Mouse (Mus musculus) limb, embryonic 10.5 days (tissue): Measurements from ENCODE around the gene Ufd1. TPM values are rescaled to one million over a fixed set of nuclear protein-coding genes. Genes with fewer than 3 reads are reported as not detected.
"Not testable (repeated sequence)": the region's sequence is repeated elsewhere in the genome, so short reads cannot be mapped to it uniquely, and the experiment has no call there.

Experiments
- DNase-seq: peaks from one replicate; pipeline ENCODE4 v3.0.0-alpha.2; 2017; ENCODE audit warnings: low spot score
- H3K27ac ChIP-seq: fragments of 300-500 bp; sonication (generic); 2 replicates; pipeline ENCODE4 v1.5.1; 2016; ENCODE audit warnings: mild to moderate bottlenecking
- H3K27me3 ChIP-seq: fragments of 300-500 bp; sonication (generic); 2 replicates; pipeline ENCODE4 v1.6.1; 2016; ENCODE audit warnings: low read depth, mild to moderate bottlenecking; ENCODE audit not compliant: poor library complexity, severe bottlenecking
- H3K36me3 ChIP-seq: fragments of 300-500 bp; sonication (generic); 2 replicates; pipeline ENCODE4 v1.6.1; 2016; ENCODE audit warnings: mild to moderate bottlenecking, moderate library complexity
- H3K4me1 ChIP-seq: fragments of 300-500 bp; sonication (generic); 2 replicates; pipeline ENCODE4 v1.6.1; 2016
- H3K4me3 ChIP-seq: fragments of 300-500 bp; sonication (generic); 2 replicates; pipeline ENCODE4 v1.5.1; 2016; ENCODE audit warnings: mild to moderate bottlenecking, moderate library complexity
- H3K9me3 ChIP-seq: fragments of 300-500 bp; sonication (generic); replicated peaks from 2 replicates; pipeline ENCODE4 v1.6.1; 2016; ENCODE audit warnings: mild to moderate bottlenecking
- WGBS: fragments of 180-500 bp; shearing (Covaris S2); methylation state at CpG from one replicate; pipeline ENCODE4 v1.1.7; 2016; 5-methylcytosine and 5-hydroxymethylcytosine counted together
- polyA plus RNA-seq: library from polyadenylated mRNA; unstranded; fragments of >200 nt; fragmentation: Nextera tagmentation; extraction: Ambion mirVana; gene quantifications from 2 replicates; pipeline ENCODE4 v1.2.1, GENCODE M21; 2016

The Ufd1 gene
- polyA plus RNA-seq, 1 experiment from 2014 or later: 118 TPM

GRCm38 (mm10) chr16:18828630-18829029 is 17.1 kb downstream of the Ufd1 start:
- no peak overlapping the region for H3K4me3 ChIP-seq
- peaks cover 99% of the 10 kb centered on the region for H3K36me3 ChIP-seq
- DNase-seq: no peak
- WGBS: 88% methylated on average over 3 of the region's 3 CpGs
- no peaks in the 10 kb centered on the region for H3K9me3 ChIP-seq
- no peaks in the 10 kb centered on the region for H3K27me3 ChIP-seq
- H3K27ac ChIP-seq: no peak overlapping the region
- no peaks in the 10 kb centered on the region for H3K4me1 ChIP-seq

GRCm38 (mm10) chr16:18829102-18829501 is 17.5 kb downstream of the Ufd1 start:
- no peak for DNase-seq
- 93% methylated on average over 6 of the region's 6 CpGs for WGBS
- peaks cover 99% of the 10 kb centered on the region for H3K36me3 ChIP-seq
- H3K4me1 ChIP-seq: no peaks in the 10 kb centered on the region
- no peak overlapping the region for H3K4me3 ChIP-seq
- no peaks in the 10 kb centered on the region for H3K9me3 ChIP-seq
- H3K27me3 ChIP-seq: no peaks in the 10 kb centered on the region
- H3K27ac ChIP-seq: no peak overlapping the region

GRCm38 (mm10) chr16:18833486-18833885 is 21.9 kb downstream of the Ufd1 start:
- Histone ChIP-seq H3K9me3 (no peaks in the 10 kb centered on the region), H3K4me3 (no peak overlapping the region), H3K27me3 (no peaks in the 10 kb centered on the region), H3K36me3 (peaks cover 75% of the 10 kb centered on the region), H3K4me1 (peaks cover 5% of the 10 kb centered on the region), H3K27ac (no peak overlapping the region)
- DNase-seq: no peak
- 67% methylated on average over 2 of the region's 2 CpGs for whole genome bisulfite sequencing

GRCm38 (mm10) chr16:18836073-18836467 is 24.5 kb downstream of the Ufd1 start:
- no peaks in the 10 kb centered on the region for H3K27me3 ChIP-seq
- peak overlapping the region; percentile 92; the same call in 1 of the 2 replicates for H3K27ac ChIP-seq
- peaks cover 5% of the 10 kb centered on the region for H3K4me1 ChIP-seq
- no peaks in the 10 kb centered on the region for H3K9me3 ChIP-seq
- 24% methylated on average over 3 of the region's 3 CpGs for WGBS
- H3K36me3 ChIP-seq: peaks cover 61% of the 10 kb centered on the region
- no peak for DNase-seq
- H3K4me3 ChIP-seq: peak overlapping the region; percentile 96

- peak within 1 kb of the TSS; percentile 96 for H3K4me3 ChIP-seq
- DNase-seq: peak; percentile 90
- no peaks in the 10 kb centered on the region for H3K9me3 ChIP-seq
- peak within 1 kb of the TSS; percentile 92 for H3K27ac ChIP-seq
- peaks cover 5% of the 10 kb centered on the region for H3K4me1 ChIP-seq
- no peaks in the 10 kb centered on the region for H3K27me3 ChIP-seq
- peaks cover 56% of the 10 kb centered on the region for H3K36me3 ChIP-seq
- WGBS: under 1% methylated on average over 46 of the region's 46 CpGs
Measured at GRCm38 (mm10) chr16:18836468-18837208, 25.1 kb downstream of the Ufd1 start, which contains the start of the genes 2510002D24Rik and Gm28539. 2510002D24Rik (plus strand) TSS chr16:18836578. Gm28539 (plus strand) TSS chr16:18836584.

- Histone ChIP-seq H3K27me3 (no peaks in the 10 kb centered on the region), H3K36me3 (peaks cover 39% of the 10 kb centered on the region), H3K9me3 (no peaks in the 10 kb centered on the region), H3K4me1 (peaks cover 5% of the 10 kb centered on the region), H3K4me3 (no peak overlapping the region), H3K27ac (no peak overlapping the region)
- 94% methylated on average over 4 of the region's 4 CpGs for WGBS
- DNase-seq: no peak
Measured at GRCm38 (mm10) chr16:18838346-18838745, 26.8 kb downstream of the Ufd1 start.

GRCm38 (mm10) chr16:18846301-18846820 is 34.8 kb downstream of the Ufd1 start:
- H3K9me3 ChIP-seq: no peaks in the 10 kb centered on the region
- no peak for DNase-seq
- no peak overlapping the region for H3K27ac ChIP-seq
- WGBS: 86% methylated on average over 15 of the region's 15 CpGs
- H3K36me3 ChIP-seq: no peaks in the 10 kb centered on the region
- H3K27me3 ChIP-seq: no peaks in the 10 kb centered on the region
- H3K4me3 ChIP-seq: no peak overlapping the region
- no peaks in the 10 kb centered on the region for H3K4me1 ChIP-seq

GRCm38 (mm10) chr16:18849521-18850190 is 38.1 kb downstream of the Ufd1 start:
- H3K27ac ChIP-seq, DNase-seq, H3K4me1 ChIP-seq, H3K36me3 ChIP-seq, H3K9me3 ChIP-seq, H3K27me3 ChIP-seq, H3K4me3 ChIP-seq: not testable (repeated sequence)
- 88% methylated on average over 16 of the region's 17 CpGs for WGBS

GRCm38 (mm10) chr16:18858551-18858950 is 47.0 kb downstream of the Ufd1 start:
- Histone ChIP-seq H3K4me3 (no peak overlapping the region), H3K36me3 (no peaks in the 10 kb centered on the region), H3K4me1 (no peaks in the 10 kb centered on the region), H3K27ac (no peak overlapping the region), H3K9me3 (no peaks in the 10 kb centered on the region), H3K27me3 (no peaks in the 10 kb centered on the region)
- no peak for DNase-seq

GRCm38 (mm10) chr16:18860186-18860585 is 48.6 kb downstream of the Ufd1 start:
- no peak for DNase-seq
- H3K4me1 ChIP-seq: no peaks in the 10 kb centered on the region
- H3K36me3 ChIP-seq: no peaks in the 10 kb centered on the region
- H3K4me3 ChIP-seq: no peak overlapping the region
- no peak overlapping the region for H3K27ac ChIP-seq
- 78% methylated on average over 1 of the region's 1 CpGs for WGBS
- no peaks in the 10 kb centered on the region for H3K27me3 ChIP-seq
- no peaks in the 10 kb centered on the region for H3K9me3 ChIP-seq

- WGBS: 89% methylated on average over 1 of the region's 1 CpGs
- H3K27ac ChIP-seq, H3K27me3 ChIP-seq, H3K4me1 ChIP-seq, DNase-seq, H3K4me3 ChIP-seq, H3K9me3 ChIP-seq: not testable (repeated sequence)
- H3K36me3 ChIP-seq: peaks cover 51% of the 10 kb centered on the region
Measured at GRCm38 (mm10) chr16:18870495-18870894, 58.9 kb downstream of the Ufd1 start.

GRCm38 (mm10) chr16:18876091-18876441 is 64.5 kb downstream of the Ufd1 start:
- 2% methylated on average over 17 of the region's 17 CpGs for WGBS
- Histone ChIP-seq H3K4me1 (peaks cover 9% of the 10 kb centered on the region), H3K27ac (peak overlapping the region; percentile 97), H3K9me3 (no peaks in the 10 kb centered on the region), H3K4me3 (peak overlapping the region; percentile 98), H3K27me3 (no peaks in the 10 kb centered on the region), H3K36me3 (peaks cover 60% of the 10 kb centered on the region)
- no peak for DNase-seq
